Mouse (Mus musculus): Measurements from ENCODE around the gene Tprgl. TPM values are rescaled to one million over a fixed set of nuclear protein-coding genes. Genes with fewer than 3 reads are reported as not detected.

Tprgl gene
- total and polyA plus RNA-seq, 3 experiments = 49.3 to 163 (median 67.4) TPM

GRCm38 (mm10) chr4:154186002-154186537 lies 25.6 kb upstream of the Tprgl start:
- no peak for TF ChIP-seq MAZ (IDR thresholded peaks at IDR 0.05; ENCODE audit: low read depth, low read length)
- TF ChIP-seq JUND (IDR thresholded peaks at IDR 0.05; ENCODE audit: low read depth, low read length) = no peak
- no peak for TF ChIP-seq ELF1 (IDR thresholded peaks at IDR 0.05; ENCODE audit: low read depth, low read length)
- no peak for TF ChIP-seq SMC3 (IDR thresholded peaks at IDR 0.05; ENCODE audit: low read depth, low read length)
- no peak for TF ChIP-seq CTCF (IDR thresholded peaks at IDR 0.05 in 2 of 3, conservative IDR thresholded peaks at IDR 0.05 in 1 of 3; ENCODE audit: control insufficient read depth in 1 of 3, insufficient read depth in 1 of 3, low read depth in 2 of 3, low read length in 3 of 3, poor library complexity in 1 of 3, severe bottlenecking in 1 of 3)
- TF ChIP-seq POLR2AphosphoS5 (IDR thresholded peaks at IDR 0.05; ENCODE audit: borderline replicate concordance, low read depth, low read length) = no peak
- Histone ChIP-seq H3K27ac (ENCODE audit: control insufficient read depth, low read depth, low read length) (no peak overlapping the region), H3K27me3 (ENCODE audit: control insufficient read depth in 1 of 2, insufficient read depth in 2 of 2, low read length in 2 of 2) (no peaks in the 10 kb centered on the region), H3K9ac (ENCODE audit: control insufficient read depth, low read depth, low read length, poor library complexity, severe bottlenecking) (no peak overlapping the region), H3K9me3 (replicated peaks; ENCODE audit: insufficient read depth, low read length) (no peaks in the 10 kb centered on the region), H3K4me3 (ENCODE audit: control insufficient read depth in 1 of 2, insufficient read depth in 1 of 2, low read depth in 2 of 2, low read length in 2 of 2) (no peak overlapping the region), H3K79me2 (ENCODE audit: control insufficient read depth, insufficient read depth, low read length, poor library complexity) (no peaks in the 10 kb centered on the region), H3K36me3 (ENCODE audit: control insufficient read depth in 1 of 2, insufficient read depth in 2 of 2, low read length in 2 of 2) (no peaks in the 10 kb centered on the region), H3K4me1 (ENCODE audit: control insufficient read depth in 1 of 2, insufficient read depth in 2 of 2, low read length in 2 of 2) (no peaks in the 10 kb centered on the region)
- no peak for DNase-seq (ENCODE audit: low read depth, low spot score)

- no peaks in the 10 kb centered on the region for H3K27me3 ChIP-seq (ENCODE audit: control insufficient read depth in 1 of 2, insufficient read depth in 2 of 2, low read length in 2 of 2)
- DNase-seq (ENCODE audit: low read depth, low spot score) = no peak
- H3K4me3 ChIP-seq (ENCODE audit: control insufficient read depth in 1 of 2, insufficient read depth in 1 of 2, low read depth in 2 of 2, low read length in 2 of 2) = no peak overlapping the region
- H3K36me3 ChIP-seq (ENCODE audit: control insufficient read depth in 1 of 2, insufficient read depth in 2 of 2, low read length in 2 of 2) = no peaks in the 10 kb centered on the region
- no peaks in the 10 kb centered on the region for H3K9me3 ChIP-seq (replicated peaks; ENCODE audit: insufficient read depth, low read length)
- H3K27ac ChIP-seq (ENCODE audit: control insufficient read depth, low read depth, low read length) = no peak overlapping the region
- no peaks in the 10 kb centered on the region for H3K4me1 ChIP-seq (ENCODE audit: control insufficient read depth in 1 of 2, insufficient read depth in 2 of 2, low read length in 2 of 2)
- no peak overlapping the region for H3K9ac ChIP-seq (ENCODE audit: control insufficient read depth, low read depth, low read length, poor library complexity, severe bottlenecking)
- no peaks in the 10 kb centered on the region for H3K79me2 ChIP-seq (ENCODE audit: control insufficient read depth, insufficient read depth, low read length, poor library complexity)
- TF ChIP-seq POLR2AphosphoS5 (IDR thresholded peaks at IDR 0.05; ENCODE audit: borderline replicate concordance, low read depth, low read length) = no peak
- no peak for TF ChIP-seq GABPA (IDR thresholded peaks at IDR 0.05; ENCODE audit: low read depth, low read length)
- no peak for TF ChIP-seq TAL1 (IDR thresholded peaks at IDR 0.05; ENCODE audit: low read length)
- no peak for TF ChIP-seq ZMIZ1 (IDR thresholded peaks at IDR 0.05; ENCODE audit: low read depth, low read length)
- no peak for TF ChIP-seq MXI1 (IDR thresholded peaks at IDR 0.05; ENCODE audit: low read depth, low read length)
- no peak for TF ChIP-seq POLR2AphosphoS2 (IDR thresholded peaks at IDR 0.05; ENCODE audit: low read length)
- no peak for TF ChIP-seq ELF1 (IDR thresholded peaks at IDR 0.05; ENCODE audit: low read depth, low read length)
- TF ChIP-seq USF2 (IDR thresholded peaks at IDR 0.05; ENCODE audit: borderline replicate concordance in 1 of 2, insufficient read depth in 1 of 2, low read depth in 1 of 2, low read length in 2 of 2) = no peak
- TF ChIP-seq MEF2A (IDR thresholded peaks at IDR 0.05; ENCODE audit: extremely low read depth, insufficient replicate concordance, low read depth, low read length, poor library complexity, severe bottlenecking) = no peak
- no peak for TF ChIP-seq USF1 (IDR thresholded peaks at IDR 0.05; ENCODE audit: low read depth, low read length)
- TF ChIP-seq MAZ (IDR thresholded peaks at IDR 0.05; ENCODE audit: low read depth, low read length) = no peak
Observed at GRCm38 (mm10) chr4:154185001-154185400, 24.5 kb upstream of the Tprgl start.
